Mouse (Mus musculus) hindbrain, embryonic 11.5 days (tissue): ENCODE results near the gene Bcr. TPM values are rescaled to one million over a fixed set of nuclear protein-coding genes. Genes with fewer than 3 reads are reported as not detected.

Experiments
- ATAC-seq: fragments of 200-750 bp; cut with Nextera tagmentation; 2 replicates; pipeline ENCODE4 v1.8.0; 2017; ENCODE audit warnings: mild to moderate bottlenecking, moderate TSS enrichment, moderate library complexity; ENCODE audit not compliant: low FRiP score
- DNase-seq: peaks from one replicate; pipeline ENCODE4 v3.0.0-alpha.2; 2015; ENCODE audit warnings: low spot score
- H3K27ac ChIP-seq: fragments of 300-500 bp; sonication (generic); 2 replicates; pipeline ENCODE4 v1.5.1; 2014; ENCODE audit warnings: mild to moderate bottlenecking, low read depth, low read length
- H3K27me3 ChIP-seq: fragments of 300-500 bp; sonication (generic); 2 replicates; pipeline ENCODE4 v1.6.1; 2014; ENCODE audit warnings: mild to moderate bottlenecking, low read length, moderate library complexity, mixed read lengths; ENCODE audit not compliant: control insufficient read depth, insufficient read depth
- H3K36me3 ChIP-seq: fragments of 300-500 bp; sonication (generic); 2 replicates; pipeline ENCODE4 v1.6.1; 2014; ENCODE audit warnings: mild to moderate bottlenecking, low read length, moderate library complexity, mixed read lengths; ENCODE audit not compliant: control insufficient read depth, insufficient read depth
- H3K4me1 ChIP-seq: fragments of 300-500 bp; sonication (generic); replicated peaks from 2 replicates; pipeline ENCODE4 v1.6.1; 2014; ENCODE audit warnings: low read length, mixed read lengths; ENCODE audit not compliant: control insufficient read depth, insufficient read depth
- H3K4me2 ChIP-seq: fragments of 300-500 bp; sonication (generic); replicated peaks from 2 replicates; pipeline ENCODE4 v1.6.1; 2014; ENCODE audit warnings: mild to moderate bottlenecking, low read depth, low read length
- H3K4me3 ChIP-seq: fragments of 300-500 bp; sonication (generic); 2 replicates; pipeline ENCODE4 v1.5.1; 2014; ENCODE audit warnings: low read depth, low read length
- H3K9ac ChIP-seq: fragments of 300-500 bp; sonication (generic); 2 replicates; pipeline ENCODE4 v1.6.1; 2014; ENCODE audit warnings: low read depth, low read length
- H3K9me3 ChIP-seq: fragments of 300-500 bp; sonication (generic); 2 replicates; pipeline ENCODE4 v1.6.1; 2016; ENCODE audit warnings: low read length; ENCODE audit not compliant: control insufficient read depth
- WGBS: fragments of 180-500 bp; shearing (Covaris S2); extraction: QIAGEN DNeasy Blood & Tissue Kit; methylation state at CpG from one replicate; pipeline ENCODE4 v1.1.7; 2014; 5-methylcytosine and 5-hydroxymethylcytosine counted together
- polyA plus RNA-seq: library from polyadenylated mRNA; unstranded; fragments of >200 nt; fragmentation: Nextera tagmentation; extraction: Ambion mirVana; gene quantifications from 2 replicates; pipeline ENCODE4 v1.2.1, GENCODE M21; 2014

The Bcr gene
- polyA plus RNA-seq, 1 experiment from 2014 or later = 15.2 TPM

- H3K4me3 ChIP-seq = no peak overlapping the region
- DNase-seq = no peak
- no peak overlapping the region for H3K27ac ChIP-seq
- no peaks in the 10 kb centered on the region for H3K4me1 ChIP-seq
- no peak overlapping the region for H3K4me2 ChIP-seq
- H3K9ac ChIP-seq = no peak overlapping the region
- H3K36me3 ChIP-seq = 0 out of 2 replicates have a peak, but pooled peaks cover 3% of the 10 kb centered on the region
- no peaks in the 10 kb centered on the region for H3K27me3 ChIP-seq
- no peaks in the 10 kb centered on the region for H3K9me3 ChIP-seq
- WGBS = 77% methylated on average over 3 of the region's 3 CpGs
- 0 out of 2 replicates have a peak, but pooled peaks have one; percentile 27 for ATAC-seq
Measured at GRCm38 (mm10) chr10:75137148-75137547, 76.8 kb downstream of the Bcr start.

DNA sequence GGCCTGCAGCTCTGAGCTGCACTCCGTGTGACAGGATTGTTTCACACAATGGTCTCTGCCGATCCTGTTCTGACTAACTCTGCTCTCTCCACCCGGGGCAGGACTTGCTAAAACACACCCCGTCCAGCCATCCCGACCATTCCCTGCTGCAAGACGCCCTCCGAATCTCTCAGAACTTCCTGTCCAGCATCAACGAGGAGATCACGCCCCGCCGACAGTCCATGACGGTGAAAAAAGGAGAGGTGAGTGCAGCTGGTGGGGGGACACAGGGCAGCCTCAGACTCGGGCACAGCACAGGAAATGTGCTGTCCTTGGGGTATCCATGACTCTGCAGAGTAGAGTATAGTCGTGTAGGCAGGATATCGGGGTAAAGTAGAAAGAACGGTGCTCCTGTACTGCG is 84.8 kb downstream of the Bcr start:
- Histone ChIP-seq H3K9me3 (no peaks in the 10 kb centered on the region), H3K27ac (no peak overlapping the region), H3K27me3 (no peaks in the 10 kb centered on the region), H3K9ac (no peak overlapping the region), H3K4me2 (no peak overlapping the region), H3K4me1 (no peaks in the 10 kb centered on the region), H3K36me3 (peaks cover 5% of the 10 kb centered on the region; the same call in 1 of the 2 replicates), H3K4me3 (no peak overlapping the region)
- no peak for ATAC-seq
- WGBS = 86% methylated on average over 17 of the region's 17 CpGs
- DNase-seq = no peak

DNA sequence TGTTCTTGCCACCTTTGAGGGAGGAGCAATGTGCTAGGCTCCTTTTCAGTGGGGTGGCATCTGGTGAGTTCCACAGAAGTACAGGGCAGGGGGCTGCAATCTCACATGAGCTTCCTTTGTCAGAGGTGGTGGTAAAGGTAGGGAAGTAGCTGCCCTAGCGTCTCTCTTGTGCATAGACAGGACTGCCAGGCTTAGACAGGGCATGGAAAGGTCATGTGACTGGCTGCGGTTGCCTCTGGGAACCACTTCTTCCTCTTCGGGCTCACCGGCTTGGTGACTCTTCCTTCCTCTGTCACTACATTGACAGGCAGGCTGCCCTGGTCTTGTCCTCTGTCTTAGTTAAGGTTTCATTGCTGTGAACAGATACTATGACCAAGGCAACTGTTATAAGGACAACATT is 85.6 kb downstream of the Bcr start:
- no peak overlapping the region for H3K9ac ChIP-seq
- no peak overlapping the region for H3K4me3 ChIP-seq
- DNase-seq = no peak
- H3K4me2 ChIP-seq = no peak overlapping the region
- no peak overlapping the region for H3K27ac ChIP-seq
- H3K36me3 ChIP-seq = peaks cover 5% of the 10 kb centered on the region; the same call in 1 of the 2 replicates
- no peaks in the 10 kb centered on the region for H3K4me1 ChIP-seq
- no peak for ATAC-seq
- WGBS = 96% methylated on average over 4 of the region's 4 CpGs
- H3K9me3 ChIP-seq = no peaks in the 10 kb centered on the region
- H3K27me3 ChIP-seq = no peaks in the 10 kb centered on the region

DNA sequence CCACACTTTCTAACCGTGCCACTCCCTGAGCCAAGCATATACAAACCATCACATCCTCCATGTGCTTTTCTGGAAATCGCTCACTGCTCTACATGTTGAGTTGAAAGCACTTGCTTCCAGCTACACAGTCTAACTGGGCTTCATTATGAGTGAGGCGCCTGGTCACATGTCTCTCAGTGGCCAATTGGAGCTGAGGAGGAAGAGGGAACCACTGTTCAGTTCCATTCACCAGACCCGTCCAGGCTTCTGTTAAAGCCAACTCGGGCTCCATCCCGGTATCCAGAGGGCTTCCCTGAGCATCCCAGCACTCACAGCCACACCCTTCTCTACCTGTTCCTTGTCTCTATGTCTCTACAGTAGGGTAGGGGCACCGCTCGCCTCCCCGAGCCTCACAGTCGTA is 86.2 kb downstream of the Bcr start:
- Histone ChIP-seq H3K27ac (no peak overlapping the region), H3K9me3 (no peaks in the 10 kb centered on the region), H3K4me3 (no peak overlapping the region), H3K9ac (no peak overlapping the region), H3K4me2 (no peak overlapping the region), H3K27me3 (no peaks in the 10 kb centered on the region), H3K36me3 (peaks cover 5% of the 10 kb centered on the region; the same call in 1 of the 2 replicates), H3K4me1 (no peaks in the 10 kb centered on the region)
- 89% methylated on average over 10 of the region's 10 CpGs for WGBS
- ATAC-seq = no peak
- DNase-seq = no peak

GRCm38 (mm10) chr10:75148295-75148694 is 87.9 kb downstream of the Bcr start:
- Histone ChIP-seq H3K27me3 (no peaks in the 10 kb centered on the region), H3K36me3 (peaks cover 8% of the 10 kb centered on the region; the same call in 1 of the 2 replicates), H3K9me3 (no peaks in the 10 kb centered on the region), H3K27ac (no peak overlapping the region), H3K4me3 (no peak overlapping the region), H3K9ac (no peak overlapping the region), H3K4me1 (no peaks in the 10 kb centered on the region), H3K4me2 (no peak overlapping the region)
- ATAC-seq (no peak), DNase-seq (no peak)
- WGBS = 56% methylated on average over 6 of the region's 6 CpGs

- Histone ChIP-seq H3K27ac (no peak overlapping the region), H3K36me3 (peaks cover 7% of the 10 kb centered on the region; the same call in 1 of the 2 replicates), H3K4me2 (no peak overlapping the region), H3K4me1 (no peaks in the 10 kb centered on the region), H3K9me3 (no peaks in the 10 kb centered on the region), H3K27me3 (no peaks in the 10 kb centered on the region), H3K9ac (no peak overlapping the region), H3K4me3 (no peak overlapping the region)
- ATAC-seq = no peak
- DNase-seq = no peak
- 75% methylated on average over 5 of the region's 5 CpGs for WGBS
Measured at GRCm38 (mm10) chr10:75150361-75150760, 90.0 kb downstream of the Bcr start.

DNA sequence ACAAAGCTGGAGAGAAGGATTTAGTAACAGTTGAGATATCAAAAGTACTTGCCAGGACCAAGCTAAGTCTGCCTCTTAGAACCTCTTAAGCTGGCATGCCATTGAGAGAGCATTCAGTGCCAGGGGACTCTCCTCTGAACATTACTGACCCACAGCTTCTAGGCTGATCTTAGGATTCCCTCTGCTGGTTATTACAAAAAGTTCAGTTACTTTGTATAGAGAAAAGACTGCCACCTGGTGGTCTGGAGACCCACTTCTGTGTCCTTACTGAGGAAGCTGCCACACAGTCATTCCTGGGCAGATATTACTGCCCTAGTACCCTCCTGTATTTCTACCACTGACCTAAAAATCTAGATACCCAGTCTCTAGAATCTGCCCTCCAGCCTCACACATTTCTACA is 90.9 kb downstream of the Bcr start:
- Histone ChIP-seq H3K4me3 (no peak overlapping the region), H3K27me3 (no peaks in the 10 kb centered on the region), H3K36me3 (peaks cover 5% of the 10 kb centered on the region; the same call in 1 of the 2 replicates), H3K9ac (no peak overlapping the region), H3K4me2 (no peak overlapping the region), H3K27ac (no peak overlapping the region), H3K4me1 (no peaks in the 10 kb centered on the region), H3K9me3 (no peaks in the 10 kb centered on the region)
- ATAC-seq (peak; percentile 61), DNase-seq (peak; percentile 84)

DNA sequence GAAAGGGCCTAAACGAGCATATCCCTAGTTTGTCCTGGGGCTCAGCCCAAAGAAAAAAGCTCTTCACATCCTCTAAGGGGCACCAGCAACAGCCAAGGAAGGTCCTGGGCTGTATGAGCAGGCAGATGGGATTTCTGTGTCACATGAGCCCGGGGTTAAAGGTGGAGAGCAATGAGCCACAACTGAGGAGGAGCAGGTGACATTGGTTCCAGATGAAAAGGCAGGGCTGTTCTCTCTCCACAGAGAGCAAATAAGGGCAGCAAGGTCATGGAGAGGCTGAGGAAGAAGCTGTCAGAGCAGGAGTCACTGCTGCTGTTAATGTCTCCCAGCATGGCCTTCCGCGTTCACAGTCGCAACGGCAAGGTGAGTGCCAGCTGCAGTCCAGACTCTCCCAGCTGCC is 96.4 kb downstream of the Bcr start:
- Histone ChIP-seq H3K4me3 (no peak overlapping the region), H3K27ac (no peak overlapping the region), H3K4me2 (no peak overlapping the region), H3K9ac (no peak overlapping the region), H3K4me1 (no peaks in the 10 kb centered on the region), H3K36me3 (peaks cover 9% of the 10 kb centered on the region), H3K27me3 (no peaks in the 10 kb centered on the region), H3K9me3 (no peaks in the 10 kb centered on the region)
- ATAC-seq (peak; percentile 68), DNase-seq (peak; percentile 35)
- WGBS = 70% methylated on average over 6 of the region's 6 CpGs

- ATAC-seq = no peak
- WGBS = 94% methylated on average over 8 of the region's 8 CpGs
Measured at GRCm38 (mm10) chr10:75157713-75158112, 97.3 kb downstream of the Bcr start.

More at GRCm38 (mm10) chr10:75157713-75158112, 97.3 kb downstream of the Bcr start:
- Histone ChIP-seq H3K4me2 (no peak overlapping the region), H3K4me3 (no peak overlapping the region), H3K4me1 (no peaks in the 10 kb centered on the region), H3K9me3 (no peaks in the 10 kb centered on the region), H3K27ac (no peak overlapping the region), H3K27me3 (no peaks in the 10 kb centered on the region), H3K36me3 (peaks cover 8% of the 10 kb centered on the region), H3K9ac (no peak overlapping the region)
- no peak for DNase-seq
